Mouse (Mus musculus): ENCODE results near the gene Cox17.
"Not testable (repeated sequence)": the region's sequence is repeated elsewhere in the genome, so short reads cannot be mapped to it uniquely, and the experiment has no call there.

The Cox17 gene

GRCm38 (mm10) chr16:38346529-38347325, at the start of gene Cox17, which contains the start of gene Gm21987:
Cox17 (plus strand) TSS chr16:38346991.
Gm21987 (plus strand) TSS chr16:38347040.
- peak; percentile 96 for DNase-seq (ENCODE audit: low spot score)

- no peak for DNase-seq (ENCODE audit: low spot score)
These were observed 48.4 kb upstream of the Cox17 start for GRCm38 (mm10) chr16:38298410-38298809.

GRCm38 (mm10) chr16:38302367-38302766, 44.4 kb upstream of the Cox17 start:
- no peak for DNase-seq (ENCODE audit: low spot score)

GRCm38 (mm10) chr16:38304460-38305194, 42.2 kb upstream of the Cox17 start:
- peak; percentile 65 for DNase-seq (ENCODE audit: low spot score)

GRCm38 (mm10) chr16:38306571-38307220, 40.1 kb upstream of the Cox17 start:
- DNase-seq (ENCODE audit: low spot score): no peak

GRCm38 (mm10) chr16:38307221-38307605, 39.6 kb upstream of the Cox17 start:
- DNase-seq (ENCODE audit: low spot score): no peak

- DNase-seq (ENCODE audit: low spot score): no peak
These were observed 39.1 kb upstream of the Cox17 start for GRCm38 (mm10) chr16:38307651-38308050.

GRCm38 (mm10) chr16:38308195-38308594, 38.6 kb upstream of the Cox17 start:
- DNase-seq (ENCODE audit: low spot score): no peak

- DNase-seq (ENCODE audit: low spot score): no peak
These were observed 28.3 kb upstream of the Cox17 start for GRCm38 (mm10) chr16:38318492-38318891.

GRCm38 (mm10) chr16:38319087-38319486, 27.7 kb upstream of the Cox17 start:
- DNase-seq (ENCODE audit: low spot score): no peak

- peak; percentile 38 for DNase-seq (ENCODE audit: low spot score)
These were observed 25.3 kb upstream of the Cox17 start for GRCm38 (mm10) chr16:38321452-38321935.

GRCm38 (mm10) chr16:38324311-38324710, 22.5 kb upstream of the Cox17 start:
- no peak for DNase-seq (ENCODE audit: low spot score)

- no peak for DNase-seq (ENCODE audit: low spot score)
These were observed 19.9 kb upstream of the Cox17 start for GRCm38 (mm10) chr16:38326778-38327397.

- no peak for DNase-seq (ENCODE audit: low spot score)
These were observed 17.5 kb upstream of the Cox17 start for GRCm38 (mm10) chr16:38329340-38329739.

- no peak for DNase-seq (ENCODE audit: low spot score)
These were observed 12.4 kb upstream of the Cox17 start for GRCm38 (mm10) chr16:38334431-38334830.

- DNase-seq (ENCODE audit: low spot score): not testable (repeated sequence)
These were observed 8.7 kb upstream of the Cox17 start for GRCm38 (mm10) chr16:38338077-38338476.

- peak; percentile 83 for DNase-seq (ENCODE audit: low spot score)
These were observed 5.1 kb upstream of the Cox17 start, which contains the start of gene Maats1 for GRCm38 (mm10) chr16:38341396-38342324. Maats1 (minus strand) TSS chr16:38342143.

GRCm38 (mm10) chr16:38344941-38345725, 1.7 kb upstream of the Cox17 start:
- DNase-seq (ENCODE audit: low spot score): peak; percentile 50

GRCm38 (mm10) chr16:38347588-38347987, 797 bp downstream of the Cox17 start:
- no peak for DNase-seq (ENCODE audit: low spot score)

GRCm38 (mm10) chr16:38348217-38348761, 1.5 kb downstream of the Cox17 start:
- no peak for DNase-seq (ENCODE audit: low spot score)
